Mouse (Mus musculus) cortical plate, adult 2 months (tissue): Measurements from ENCODE around the gene Pdzrn3.

Source experiments
- CTCF ChIP-seq: fragments of 200-500 bp; IDR thresholded peaks from 2 replicates; pipeline ENCODE4 v1.5.1; 2011; ENCODE audit warnings: mild to moderate bottlenecking, control low read depth, low read length; ENCODE audit not compliant: insufficient read depth; ENCODE audit errors: extremely low read depth
- POLR2A ChIP-seq: fragments of 200-500 bp; IDR thresholded peaks from 2 replicates; pipeline ENCODE4 v1.6.1; 2011; ENCODE audit warnings: mild to moderate bottlenecking, low read length, control low read depth; ENCODE audit not compliant: insufficient read depth; ENCODE audit errors: extremely low read depth

- no peak for TF ChIP-seq POLR2A
- TF ChIP-seq CTCF = no peak
Observed at GRCm38 (mm10) chr6:101354887-101355286, 22.8 kb downstream of the Pdzrn3 start.
